Mouse (Mus musculus): ENCODE results near the gene Tcf23. TPM values are rescaled to one million over a fixed set of nuclear protein-coding genes. Genes with fewer than 3 reads are reported as not detected.
A peak's percentile ranks its signal among the peaks of the same experiment; 100 is the strongest.

The Tcf23 gene
- polyA plus RNA-seq (2015; fragmentation: Nextera tagmentation; extraction: Ambion mirVana): 3.3 and 4.2 TPM in 2 replicates

GRCm38 (mm10) chr5:30968416-30968815 is at the start of gene Tcf23:
Gene Tcf23 (plus strand): TSS chr5:30968662.
- Histone ChIP-seq H3K36me3 (ENCODE audit: control insufficient read depth, insufficient read depth, low read length) (no peaks in the 10 kb centered on the region), H3K4me2 (ENCODE audit: low read depth, low read length) (0 out of 2 replicates have a peak within 1 kb of the TSS, but pooled peaks have one; percentile 26), H3K4me1 (ENCODE audit: control insufficient read depth, insufficient read depth, low read length) (peaks cover 19% of the 10 kb centered on the region), H3K27ac (ENCODE audit: low read length) (peak within 1 kb of the TSS; percentile 60), H3K4me3 (ENCODE audit: low read length) (no peak within 1 kb of the TSS), H3K27me3 (replicated peaks; ENCODE audit: control insufficient read depth, insufficient read depth, low read length) (no peaks in the 10 kb centered on the region), H3K9me3 (ENCODE audit: control insufficient read depth, low read length) (no peaks in the 10 kb centered on the region), H3K9ac (ENCODE audit: low read depth, low read length) (no peak within 1 kb of the TSS)
- WGBS: 70% methylated on average over 8 of the region's 8 CpGs
- no peak for ATAC-seq

DNA sequence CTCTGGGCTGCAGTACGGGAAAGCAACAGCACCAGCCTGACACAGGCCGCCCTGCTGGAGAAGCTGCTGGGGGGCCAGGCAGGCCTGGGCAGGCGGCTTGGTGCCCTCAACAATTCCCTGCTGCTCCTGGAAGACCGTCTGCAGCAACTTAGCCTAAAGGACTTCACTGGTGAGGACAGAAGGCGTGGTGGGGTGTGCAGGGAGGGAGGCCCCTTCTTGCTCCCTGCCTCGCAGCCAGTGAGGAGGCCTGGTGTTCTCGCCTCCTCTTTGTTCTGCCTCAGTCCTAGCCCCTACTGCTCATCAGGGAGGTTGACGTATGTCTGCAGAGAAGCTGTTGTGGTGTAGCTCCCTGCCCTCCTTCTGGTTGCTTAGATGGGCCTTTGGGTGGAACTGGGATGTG is 49.8 kb upstream of the Tcf23 start:
- no peak for ATAC-seq
- Histone ChIP-seq H3K4me2 (ENCODE audit: low read depth, low read length) (no peak overlapping the region), H3K9me3 (ENCODE audit: control insufficient read depth, low read length) (no peaks in the 10 kb centered on the region), H3K9ac (ENCODE audit: low read depth, low read length) (no peak overlapping the region; the same call in 1 of the 2 replicates), H3K36me3 (ENCODE audit: control insufficient read depth, insufficient read depth, low read length) (no peaks in the 10 kb centered on the region; the same call in 1 of the 2 replicates), H3K4me3 (ENCODE audit: low read length) (no peak overlapping the region), H3K27ac (ENCODE audit: low read length) (no peak overlapping the region), H3K4me1 (ENCODE audit: control insufficient read depth, insufficient read depth, low read length) (peaks cover 39% of the 10 kb centered on the region), H3K27me3 (replicated peaks; ENCODE audit: control insufficient read depth, insufficient read depth, low read length) (no peaks in the 10 kb centered on the region)
- WGBS: 88% methylated on average over 8 of the region's 8 CpGs

GRCm38 (mm10) chr5:30919831-30920614 is 48.4 kb upstream of the Tcf23 start:
- H3K9ac ChIP-seq (ENCODE audit: low read depth, low read length): peak overlapping the region; percentile 43; the same call in 1 of the 2 replicates
- no peak overlapping the region for H3K4me3 ChIP-seq (ENCODE audit: low read length)
- no peak; the same call in 1 of the 2 replicates for ATAC-seq
- 62% methylated on average over 11 of the region's 11 CpGs for WGBS
- no peaks in the 10 kb centered on the region for H3K27me3 ChIP-seq (replicated peaks; ENCODE audit: control insufficient read depth, insufficient read depth, low read length)
- no peaks in the 10 kb centered on the region for H3K9me3 ChIP-seq (ENCODE audit: control insufficient read depth, low read length)
- H3K27ac ChIP-seq (ENCODE audit: low read length): peak overlapping the region; percentile 45
- 0 out of 2 replicates have a peak overlapping the region, but pooled peaks have one; percentile 89 for H3K4me2 ChIP-seq (ENCODE audit: low read depth, low read length)
- H3K4me1 ChIP-seq (ENCODE audit: control insufficient read depth, insufficient read depth, low read length): peaks cover 36% of the 10 kb centered on the region
- no peaks in the 10 kb centered on the region; the same call in 1 of the 2 replicates for H3K36me3 ChIP-seq (ENCODE audit: control insufficient read depth, insufficient read depth, low read length)

GRCm38 (mm10) chr5:30920621-30921020 is 47.8 kb upstream of the Tcf23 start:
- H3K27me3 ChIP-seq (replicated peaks; ENCODE audit: control insufficient read depth, insufficient read depth, low read length): no peaks in the 10 kb centered on the region
- H3K4me3 ChIP-seq (ENCODE audit: low read length): peak overlapping the region; percentile 61
- ATAC-seq: peak; percentile 27
- peak overlapping the region; percentile 89 for H3K4me2 ChIP-seq (ENCODE audit: low read depth, low read length)
- H3K27ac ChIP-seq (ENCODE audit: low read length): peak overlapping the region; percentile 45
- no peaks in the 10 kb centered on the region; the same call in 1 of the 2 replicates for H3K36me3 ChIP-seq (ENCODE audit: control insufficient read depth, insufficient read depth, low read length)
- H3K9me3 ChIP-seq (ENCODE audit: control insufficient read depth, low read length): no peaks in the 10 kb centered on the region
- H3K9ac ChIP-seq (ENCODE audit: low read depth, low read length): peak overlapping the region; percentile 43
- H3K4me1 ChIP-seq (ENCODE audit: control insufficient read depth, insufficient read depth, low read length): peaks cover 33% of the 10 kb centered on the region
- WGBS: 55% methylated on average over 19 of the region's 19 CpGs

DNA sequence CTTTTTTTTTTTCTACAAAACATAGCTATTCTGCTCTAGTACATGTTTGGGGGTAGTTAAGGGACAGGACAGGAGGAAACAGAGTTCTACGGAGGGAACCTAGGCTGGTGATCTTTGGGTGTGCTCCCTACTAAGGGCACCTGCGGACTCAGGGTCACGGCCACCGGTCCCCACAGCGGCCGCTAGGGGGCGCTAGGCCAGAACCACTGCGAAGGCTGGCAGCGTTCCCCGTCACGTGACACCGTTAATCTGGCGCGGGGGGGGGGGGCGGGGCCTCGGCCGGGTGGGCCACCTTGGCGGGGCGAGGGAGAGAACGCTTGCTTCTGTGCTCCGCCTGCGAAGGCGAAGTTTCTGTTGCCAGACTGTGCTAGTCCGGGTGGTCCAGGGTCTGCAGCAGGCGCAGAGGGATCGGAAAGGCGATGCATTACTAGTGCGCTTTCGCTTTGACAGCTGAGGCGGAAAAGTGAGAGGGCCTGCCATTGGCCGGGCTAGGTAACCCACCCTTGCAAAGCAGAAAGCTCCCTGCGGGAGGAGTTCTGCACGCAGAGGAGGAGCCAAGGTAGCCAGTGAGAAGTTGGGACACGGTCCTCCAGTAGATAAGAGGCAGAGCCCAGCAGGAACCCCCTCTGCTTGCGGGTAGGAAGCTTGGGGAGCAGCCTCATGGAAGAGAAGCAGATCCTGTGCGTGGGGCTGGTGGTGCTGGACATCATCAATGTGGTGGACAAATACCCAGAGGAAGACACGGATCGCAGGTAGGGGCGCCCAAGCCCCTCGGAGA is 47.0 kb upstream of the Tcf23 start, which contains the start of gene Khk:
Khk (plus strand) TSS at position 176 of the 778 bp plus-strand sequence.
- no peaks in the 10 kb centered on the region; the same call in 1 of the 2 replicates for H3K36me3 ChIP-seq (ENCODE audit: control insufficient read depth, insufficient read depth, low read length)
- H3K4me3 ChIP-seq (ENCODE audit: low read length): peak within 1 kb of the TSS; percentile 61
- H3K27ac ChIP-seq (ENCODE audit: low read length): peak within 1 kb of the TSS; percentile 80
- WGBS: 1% methylated on average over 35 of the region's 40 CpGs
- peak; percentile 88 for ATAC-seq
- H3K4me2 ChIP-seq (ENCODE audit: low read depth, low read length): peak within 1 kb of the TSS; percentile 89
- H3K9me3 ChIP-seq (ENCODE audit: control insufficient read depth, low read length): no peaks in the 10 kb centered on the region
- H3K4me1 ChIP-seq (ENCODE audit: control insufficient read depth, insufficient read depth, low read length): peaks cover 31% of the 10 kb centered on the region
- peak within 1 kb of the TSS; percentile 68 for H3K9ac ChIP-seq (ENCODE audit: low read depth, low read length)
- H3K27me3 ChIP-seq (replicated peaks; ENCODE audit: control insufficient read depth, insufficient read depth, low read length): no peaks in the 10 kb centered on the region

- no peak for ATAC-seq
- Histone ChIP-seq H3K4me2 (ENCODE audit: low read depth, low read length) (peak overlapping the region; percentile 89), H3K27ac (ENCODE audit: low read length) (no peak overlapping the region), H3K9ac (ENCODE audit: low read depth, low read length) (0 out of 2 replicates have a peak overlapping the region, but pooled peaks have one; percentile 0), H3K36me3 (ENCODE audit: control insufficient read depth, insufficient read depth, low read length) (no peaks in the 10 kb centered on the region; the same call in 1 of the 2 replicates), H3K9me3 (ENCODE audit: control insufficient read depth, low read length) (no peaks in the 10 kb centered on the region), H3K4me3 (ENCODE audit: low read length) (peak overlapping the region; percentile 61), H3K4me1 (ENCODE audit: control insufficient read depth, insufficient read depth, low read length) (peaks cover 25% of the 10 kb centered on the region), H3K27me3 (replicated peaks; ENCODE audit: control insufficient read depth, insufficient read depth, low read length) (no peaks in the 10 kb centered on the region)
- WGBS: 51% methylated on average over 10 of the region's 10 CpGs
These were observed 45.9 kb upstream of the Tcf23 start for GRCm38 (mm10) chr5:30922581-30923041.

- no peak overlapping the region for H3K9ac ChIP-seq (ENCODE audit: low read depth, low read length)
- 79% methylated on average over 6 of the region's 6 CpGs for WGBS
- H3K27me3 ChIP-seq (replicated peaks; ENCODE audit: control insufficient read depth, insufficient read depth, low read length): no peaks in the 10 kb centered on the region
- no peaks in the 10 kb centered on the region; the same call in 1 of the 2 replicates for H3K36me3 ChIP-seq (ENCODE audit: control insufficient read depth, insufficient read depth, low read length)
- H3K27ac ChIP-seq (ENCODE audit: low read length): no peak overlapping the region
- H3K4me3 ChIP-seq (ENCODE audit: low read length): no peak overlapping the region
- peaks cover 25% of the 10 kb centered on the region for H3K4me1 ChIP-seq (ENCODE audit: control insufficient read depth, insufficient read depth, low read length)
- H3K4me2 ChIP-seq (ENCODE audit: low read depth, low read length): 0 out of 2 replicates have a peak overlapping the region, but pooled peaks have one; percentile 89
- ATAC-seq: no peak
- no peaks in the 10 kb centered on the region for H3K9me3 ChIP-seq (ENCODE audit: control insufficient read depth, low read length)
These were observed 45.3 kb upstream of the Tcf23 start for GRCm38 (mm10) chr5:30923119-30923518.

DNA sequence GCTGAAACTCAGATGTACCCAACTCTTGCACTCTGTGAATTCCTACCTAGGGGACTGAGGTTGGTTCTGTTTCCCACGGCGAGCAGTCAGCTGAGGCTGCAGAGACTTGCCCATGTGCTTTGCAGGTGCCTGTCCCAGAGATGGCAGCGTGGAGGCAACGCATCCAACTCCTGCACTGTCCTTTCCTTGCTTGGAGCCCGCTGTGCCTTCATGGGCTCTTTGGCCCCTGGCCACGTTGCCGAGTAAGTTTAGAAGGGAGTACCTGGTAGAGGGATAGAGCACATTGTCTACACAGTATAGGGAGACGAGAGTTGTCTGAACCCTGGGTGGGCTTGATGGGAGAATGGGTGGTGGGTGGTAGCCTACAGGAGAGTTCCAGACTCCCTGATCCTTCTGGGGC is 43.8 kb upstream of the Tcf23 start:
- no peaks in the 10 kb centered on the region for H3K27me3 ChIP-seq (replicated peaks; ENCODE audit: control insufficient read depth, insufficient read depth, low read length)
- ATAC-seq: no peak
- 81% methylated on average over 8 of the region's 8 CpGs for WGBS
- H3K4me3 ChIP-seq (ENCODE audit: low read length): no peak overlapping the region
- H3K36me3 ChIP-seq (ENCODE audit: control insufficient read depth, insufficient read depth, low read length): no peaks in the 10 kb centered on the region; the same call in 1 of the 2 replicates
- H3K4me2 ChIP-seq (ENCODE audit: low read depth, low read length): no peak overlapping the region
- no peak overlapping the region for H3K27ac ChIP-seq (ENCODE audit: low read length)
- H3K9me3 ChIP-seq (ENCODE audit: control insufficient read depth, low read length): no peaks in the 10 kb centered on the region
- no peak overlapping the region for H3K9ac ChIP-seq (ENCODE audit: low read depth, low read length)
- H3K4me1 ChIP-seq (ENCODE audit: control insufficient read depth, insufficient read depth, low read length): peaks cover 25% of the 10 kb centered on the region

GRCm38 (mm10) chr5:30925217-30925616 is 43.2 kb upstream of the Tcf23 start:
- Histone ChIP-seq H3K27ac (ENCODE audit: low read length) (no peak overlapping the region), H3K27me3 (replicated peaks; ENCODE audit: control insufficient read depth, insufficient read depth, low read length) (no peaks in the 10 kb centered on the region), H3K9me3 (ENCODE audit: control insufficient read depth, low read length) (no peaks in the 10 kb centered on the region), H3K4me3 (ENCODE audit: low read length) (no peak overlapping the region), H3K36me3 (ENCODE audit: control insufficient read depth, insufficient read depth, low read length) (no peaks in the 10 kb centered on the region), H3K9ac (ENCODE audit: low read depth, low read length) (0 out of 2 replicates have a peak overlapping the region, but pooled peaks have one; percentile 21), H3K4me1 (ENCODE audit: control insufficient read depth, insufficient read depth, low read length) (peaks cover 22% of the 10 kb centered on the region), H3K4me2 (ENCODE audit: low read depth, low read length) (no peak overlapping the region)
- 86% methylated on average over 5 of the region's 5 CpGs for WGBS
- ATAC-seq: no peak

Data from intestine, embryonic 16.5 days (tissue).